Mouse (Mus musculus): ENCODE measurements around the gene Dpysl5. TPM values are rescaled to one million over a fixed set of nuclear protein-coding genes. Genes with fewer than 3 reads are reported as not detected.
A peak's percentile ranks its signal among the peaks of the same experiment; 100 is the strongest.

The Dpysl5 gene
- total RNA-seq, 2 experiments from 2014 or later = 5.6 to 7.4 TPM

DNA sequence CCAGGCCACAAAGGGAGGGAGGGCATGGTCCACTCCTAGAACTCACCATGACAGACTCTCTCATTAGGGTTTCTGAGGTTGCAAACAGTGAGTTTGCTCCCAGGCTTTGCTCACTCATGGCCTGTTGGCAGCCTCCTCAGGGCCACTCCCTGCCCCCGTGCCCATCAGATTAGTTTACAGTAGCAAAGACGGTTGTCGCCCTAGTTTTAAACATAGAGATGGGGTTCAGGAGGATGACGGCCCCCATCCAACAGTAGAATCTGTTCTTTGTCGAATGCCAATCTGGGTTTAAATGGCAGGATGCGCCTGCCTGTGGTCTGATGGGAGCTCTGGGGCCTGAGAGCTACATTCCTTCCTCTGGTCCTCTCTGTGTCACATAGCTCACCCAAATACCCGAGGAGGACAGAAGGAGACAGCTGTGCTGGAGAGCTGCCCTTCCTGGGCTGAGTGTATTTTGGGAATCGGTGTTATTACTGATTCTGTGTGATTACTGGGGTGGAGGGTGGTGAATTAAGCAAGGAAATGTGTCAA lies 105.0 kb downstream of the Dpysl5 start:
- peak in 1 of 2 experiments; percentile 33 for DNase-seq (ENCODE audit: low spot score in 2 of 2)

- DNase-seq (ENCODE audit: low spot score in 2 of 2) = no peak
Measured at GRCm38 (mm10) chr5:30818758-30819309, 107.5 kb downstream of the Dpysl5 start.

DNA sequence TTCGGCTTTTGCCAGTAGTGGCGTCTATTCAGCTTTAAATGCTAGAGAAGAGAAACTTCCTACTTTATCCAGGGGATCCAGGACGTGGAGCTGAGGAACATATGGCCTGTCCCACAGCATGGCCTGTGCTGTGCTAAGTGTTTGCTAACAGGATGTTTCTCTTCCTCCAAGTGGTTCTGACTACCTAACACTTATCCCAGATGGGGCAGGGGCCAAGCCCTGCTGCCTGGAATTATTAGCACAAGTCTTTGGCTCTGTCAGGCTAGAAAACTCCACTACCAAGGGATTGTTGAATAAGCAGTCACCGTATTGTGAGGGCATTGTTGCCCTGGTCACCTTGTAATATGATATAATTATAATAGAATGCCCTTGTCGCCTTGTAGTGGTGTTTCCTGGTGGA lies 111.3 kb downstream of the Dpysl5 start:
- DNase-seq (ENCODE audit: low spot score in 2 of 2) = no peak

GRCm38 (mm10) chr5:30823091-30823490 lies 111.7 kb downstream of the Dpysl5 start:
- no peak for DNase-seq (ENCODE audit: low spot score in 2 of 2)

- DNase-seq (ENCODE audit: low spot score in 2 of 2) = no peak
Measured at GRCm38 (mm10) chr5:30824124-30824988, 113.0 kb downstream of the Dpysl5 start.

- DNase-seq (ENCODE audit: low spot score in 2 of 2) = no peak
Measured at GRCm38 (mm10) chr5:30825166-30825565, 113.8 kb downstream of the Dpysl5 start.

DNA sequence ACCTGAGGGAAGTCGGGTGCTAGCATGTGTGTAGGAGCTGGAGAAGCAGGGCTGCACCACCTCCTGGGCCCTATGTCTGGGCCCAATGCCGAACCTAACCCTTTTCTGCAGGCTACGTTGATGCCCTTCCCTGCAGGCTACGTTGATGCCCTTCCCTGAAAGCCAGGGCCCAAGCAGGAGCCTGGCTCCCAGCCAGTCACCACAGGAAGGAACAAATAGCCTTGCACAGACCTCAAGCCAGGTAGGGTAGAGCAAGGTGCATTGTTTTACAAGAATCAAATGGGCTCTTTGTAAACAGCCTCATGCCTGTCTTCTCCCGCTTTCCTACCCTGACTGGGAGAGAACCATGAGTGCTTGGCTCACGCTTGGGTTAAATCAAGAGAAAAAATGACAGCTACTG lies 114.5 kb downstream of the Dpysl5 start:
- DNase-seq (ENCODE audit: low spot score in 2 of 2) = no peak

- DNase-seq (ENCODE audit: low spot score in 2 of 2) = no peak
Measured at GRCm38 (mm10) chr5:30833416-30833815, 122.1 kb downstream of the Dpysl5 start.

DNA sequence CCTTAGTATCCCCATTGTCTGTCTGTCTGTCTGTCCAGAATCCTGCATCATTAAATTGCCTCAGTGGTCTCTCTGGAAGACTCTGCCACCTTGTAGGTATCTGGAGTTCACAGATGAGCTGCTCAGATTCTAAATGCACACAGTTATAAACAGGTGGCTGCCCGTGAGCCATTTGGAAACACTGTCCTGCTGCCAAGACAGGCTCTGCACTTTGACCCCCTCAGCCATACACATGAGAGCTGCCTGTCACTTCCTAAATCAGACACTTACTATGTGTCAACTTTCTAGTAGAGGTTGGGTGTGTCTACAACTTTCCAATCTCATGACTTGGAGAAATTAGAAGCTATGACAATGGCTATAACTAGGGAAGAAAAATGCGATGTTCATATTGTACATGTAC lies 128.4 kb downstream of the Dpysl5 start:
- no peak for DNase-seq (ENCODE audit: low spot score in 2 of 2)

DNA sequence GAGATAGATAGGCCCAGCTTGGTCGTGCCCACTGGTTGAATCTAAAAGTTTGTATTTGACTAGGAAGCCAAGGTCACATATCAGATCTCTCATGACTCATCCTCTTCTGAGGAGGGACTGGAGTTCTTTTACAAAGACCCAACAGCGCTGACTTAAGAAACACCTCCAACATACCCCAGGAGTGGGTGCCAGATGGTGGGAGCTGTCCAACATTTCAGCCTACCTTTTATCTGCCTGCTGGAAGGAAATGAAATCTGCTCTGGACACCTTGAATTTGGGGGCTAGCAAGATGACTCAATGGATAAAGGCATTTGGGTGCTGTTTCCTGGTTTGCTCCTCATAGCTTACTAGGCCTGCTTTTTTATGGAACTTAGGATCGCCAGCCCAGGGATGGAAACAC lies 130.5 kb downstream of the Dpysl5 start:
- DNase-seq (ENCODE audit: low spot score in 2 of 2) = no peak

Other genes starting within 250 kb of the Dpysl5 start
- gene Otof, start 249.6 kb upstream of the Dpysl5 start, total RNA-seq (2021) = 1 to 10 TPM; 1.2 to 1.7 TPM
- not detected for gene 1700001C02Rik, start 245.5 kb upstream of the Dpysl5 start, total RNA-seq (2021)
- not detected for gene Cib4, start 165.7 kb upstream of the Dpysl5 start, total RNA-seq (2021)
- gene Kcnk3, start 123.4 kb upstream of the Dpysl5 start, total RNA-seq (2021) = 1 to 10 TPM; 2.1 to 3.3 TPM
- gene Slc35f6, start 63.6 kb upstream of the Dpysl5 start, total RNA-seq (2021) = 10 to 100 TPM; 15.6 to 15.9 TPM
- gene Cenpa, start 44.8 kb upstream of the Dpysl5 start, total RNA-seq (2021) = 10 to 100 TPM; 28.7 to 39.2 TPM
- 10 to 100 TPM; 60.9 to 65.0 TPM for gene Mapre3, start 103.1 kb downstream of the Dpysl5 start, total RNA-seq (2021)
- gene Tmem214, start 156.4 kb downstream of the Dpysl5 start, total RNA-seq (2021) = 10 to 100 TPM; 56.9 to 58.3 TPM
- 10 to 100 TPM in 1 of 2 experiments, 1 to 10 TPM in 1; 8.3 to 10.0 TPM for gene Agbl5, start 177.1 kb downstream of the Dpysl5 start, total RNA-seq (2021)
- gene Ost4, start 196.2 kb downstream of the Dpysl5 start, total RNA-seq (2021) = 100 to 1,000 TPM; 171 to 194 TPM
- gene Emilin1, start 201.8 kb downstream of the Dpysl5 start, total RNA-seq (2021) = 100 to 1,000 TPM in 1 of 2 experiments, 10 to 100 TPM in 1; 86.8 to 104 TPM
- gene Khk, start 209.9 kb downstream of the Dpysl5 start, total RNA-seq (2021) = 10 to 100 TPM; 26.7 to 29.8 TPM
- gene Cgref1, start 234.0 kb downstream of the Dpysl5 start, total RNA-seq (2021) = 1 to 10 TPM; 9.5 to 10.0 TPM
- 10 to 100 TPM; 97.3 to 99.7 TPM for gene Preb, start 248.8 kb downstream of the Dpysl5 start, total RNA-seq (2021)